Mouse (Mus musculus) adrenal gland, postnatal 36 days (tissue): Measurements from ENCODE around the gene Maml3. TPM values are rescaled to one million over a fixed set of nuclear protein-coding genes. Genes with fewer than 3 reads are reported as not detected.

Source experiments
- DNase-seq, 2 experiments: peaks; one replicate each; pipeline ENCODE4 v3.0.0; 2021; ENCODE audit warnings: mixed read lengths in 1 of 2
- total RNA-seq, 2 experiments: library from RNA; stranded (reverse); gene quantifications; 2 replicates each; pipeline ENCODE4 v1.2.3; 2021

The Maml3 gene
- total RNA-seq, 2 experiments from 2014 or later: 7.6 to 9.9 TPM

DNA sequence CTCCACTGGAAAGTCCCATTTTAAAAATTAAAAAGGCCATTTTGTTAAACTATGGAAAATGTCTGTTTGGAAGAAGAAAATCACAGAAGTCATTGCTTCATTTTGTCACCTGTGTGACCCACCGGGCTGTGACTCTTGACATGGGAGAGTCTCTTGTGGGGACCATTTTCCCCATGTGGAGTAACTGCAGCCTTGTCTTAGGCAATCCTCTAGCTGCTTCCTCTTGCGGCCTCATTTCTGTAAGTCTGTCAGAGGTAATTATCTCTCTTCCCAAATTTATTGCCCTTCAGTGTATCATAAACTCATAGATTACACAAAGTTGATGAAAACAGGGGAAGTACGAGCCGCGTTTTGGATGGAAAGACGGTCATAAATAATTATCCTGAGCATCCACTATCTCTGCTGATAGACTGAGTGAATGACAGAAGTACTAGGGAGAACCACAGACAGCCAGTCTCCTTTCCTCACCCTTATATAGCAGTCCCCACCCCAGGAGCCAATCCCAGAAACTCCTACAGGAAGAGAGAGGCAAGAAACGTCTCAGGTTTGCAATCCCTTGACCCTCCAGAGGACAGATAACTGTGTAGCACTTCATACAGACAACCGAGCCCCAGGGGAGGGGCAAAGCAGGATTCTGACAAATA, 14.5 kb downstream of the Maml3 start:
- no peak for DNase-seq

- DNase-seq: peak; percentile 97 to 99
Observed at GRCm38 (mm10) chr3:52088458-52089341, 16.2 kb downstream of the Maml3 start.

DNA sequence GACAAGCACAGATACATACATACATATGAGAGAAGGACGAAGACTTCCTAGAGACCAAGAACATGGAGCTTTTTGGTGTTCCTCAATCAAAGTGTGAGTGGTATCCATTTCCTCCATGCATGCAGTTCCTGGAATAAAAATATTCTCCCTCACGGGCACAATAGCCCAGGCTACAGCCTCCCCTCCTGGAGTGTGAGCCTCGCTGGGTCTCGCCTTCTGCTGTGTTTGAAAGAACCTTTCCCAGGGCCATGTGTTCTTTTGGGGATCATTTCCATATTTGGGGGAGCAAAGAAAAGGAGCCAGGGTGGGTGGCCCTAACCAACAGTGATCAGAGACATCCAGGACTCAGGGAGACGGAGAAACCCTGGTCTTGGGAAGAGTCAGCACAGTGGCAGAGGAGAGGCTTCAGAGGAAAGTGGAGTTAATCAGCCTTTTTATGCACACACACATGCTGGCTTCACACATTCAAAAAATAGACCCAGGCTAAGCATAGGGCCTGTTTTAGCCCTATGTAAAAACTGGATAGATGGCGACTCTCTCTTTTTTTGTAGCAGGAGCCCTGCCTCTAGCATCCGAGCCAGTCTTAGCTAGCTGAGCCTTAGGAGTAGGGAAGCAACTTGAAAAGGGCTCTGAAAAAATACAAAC, 17.1 kb downstream of the Maml3 start:
- DNase-seq: no peak

DNA sequence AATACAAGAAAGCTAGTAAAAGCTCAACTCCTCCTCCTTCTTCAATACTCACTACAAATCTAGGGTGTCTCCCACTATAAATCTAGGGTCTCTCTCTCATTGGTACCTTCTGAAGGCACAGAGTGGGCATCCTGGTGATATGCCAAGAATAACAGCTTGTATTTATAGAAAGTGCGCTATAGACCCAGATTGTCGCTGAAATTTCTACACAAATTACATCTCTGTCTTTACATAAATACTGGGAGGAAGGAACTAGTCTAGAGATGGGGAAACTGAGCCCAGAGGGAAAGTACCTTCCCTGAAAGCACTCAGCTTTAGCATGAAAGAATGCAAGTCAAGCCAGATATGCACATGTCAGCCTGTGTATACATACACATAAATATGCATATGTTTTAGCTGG, 26.1 kb downstream of the Maml3 start:
- no peak for DNase-seq

- no peak for DNase-seq
Observed at GRCm38 (mm10) chr3:52073959-52074358, 30.9 kb downstream of the Maml3 start.

DNA sequence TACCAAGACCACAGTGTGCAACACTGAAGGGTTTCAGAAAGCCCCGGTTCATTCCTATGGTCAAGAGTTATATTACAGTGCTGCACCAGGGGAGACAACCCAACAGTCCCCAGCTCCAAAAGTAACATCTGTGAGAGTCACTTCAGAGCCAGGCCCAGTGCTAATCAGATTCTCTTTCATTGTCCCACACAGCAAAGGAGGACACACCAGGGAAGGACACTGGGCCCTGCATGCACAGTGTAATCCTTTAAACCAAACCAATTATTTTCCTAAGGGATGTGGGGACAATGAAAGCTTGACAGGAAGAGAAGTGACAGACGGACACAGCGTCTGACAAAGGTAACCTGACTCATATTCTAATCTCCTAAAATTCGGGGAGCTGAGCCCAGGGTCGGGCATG, 32.9 kb downstream of the Maml3 start:
- DNase-seq: no peak

- no peak for DNase-seq
Observed at GRCm38 (mm10) chr3:52070163-52070478, 34.8 kb downstream of the Maml3 start.

- DNase-seq: peak; percentile 81 to 82
Observed at GRCm38 (mm10) chr3:52069304-52070162, 35.3 kb downstream of the Maml3 start.

DNA sequence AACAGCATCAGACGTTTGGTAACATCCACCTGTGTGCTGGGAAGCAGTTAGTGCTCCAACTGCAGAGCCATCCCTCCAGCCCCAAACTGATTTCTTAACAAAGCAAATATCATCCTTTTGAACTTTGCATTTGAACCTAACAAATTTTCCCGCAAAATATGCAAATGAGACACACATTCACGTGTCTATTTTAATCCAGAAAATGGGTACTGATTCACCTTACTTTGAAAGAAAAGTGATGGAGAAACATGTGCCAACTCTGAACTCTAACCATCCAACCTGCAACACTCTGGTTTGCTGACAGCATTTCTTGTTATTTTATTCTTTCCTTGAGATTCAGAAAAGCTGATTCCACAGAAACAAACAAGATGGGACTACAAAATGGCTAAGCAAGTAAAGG, 36.0 kb downstream of the Maml3 start:
- no peak for DNase-seq

GRCm38 (mm10) chr3:52067181-52067580, 37.7 kb downstream of the Maml3 start:
- DNase-seq: no peak

- no peak for DNase-seq
Observed at GRCm38 (mm10) chr3:52066142-52066541, 38.7 kb downstream of the Maml3 start.

GRCm38 (mm10) chr3:52063261-52063655, 41.6 kb downstream of the Maml3 start:
- DNase-seq: no peak

- DNase-seq: no peak
Observed at GRCm38 (mm10) chr3:52062389-52063260, 42.3 kb downstream of the Maml3 start.

- no peak for DNase-seq
Observed at GRCm38 (mm10) chr3:52061472-52062388, 43.1 kb downstream of the Maml3 start.

DNA sequence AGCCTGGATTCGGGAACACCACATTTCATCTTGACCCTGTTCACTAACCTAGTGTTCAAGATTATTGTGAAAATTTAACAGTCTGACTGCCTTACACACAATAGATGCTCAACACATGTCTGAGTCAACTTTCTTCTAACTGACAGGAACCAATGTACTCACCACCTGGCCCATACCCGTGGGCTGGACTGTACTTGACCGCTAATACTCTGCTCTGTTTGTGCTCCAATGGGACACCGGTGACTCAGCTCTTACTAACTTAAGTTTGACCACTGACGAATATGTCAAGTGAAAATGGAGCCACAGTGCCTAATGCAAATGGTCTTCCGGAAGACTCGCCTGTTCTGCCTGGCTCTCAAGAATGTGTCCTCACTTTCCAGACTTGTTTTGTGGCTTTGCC, 44.0 kb downstream of the Maml3 start:
- no peak for DNase-seq

- DNase-seq: no peak
Observed at GRCm38 (mm10) chr3:52051801-52052200, 53.1 kb downstream of the Maml3 start.

DNA sequence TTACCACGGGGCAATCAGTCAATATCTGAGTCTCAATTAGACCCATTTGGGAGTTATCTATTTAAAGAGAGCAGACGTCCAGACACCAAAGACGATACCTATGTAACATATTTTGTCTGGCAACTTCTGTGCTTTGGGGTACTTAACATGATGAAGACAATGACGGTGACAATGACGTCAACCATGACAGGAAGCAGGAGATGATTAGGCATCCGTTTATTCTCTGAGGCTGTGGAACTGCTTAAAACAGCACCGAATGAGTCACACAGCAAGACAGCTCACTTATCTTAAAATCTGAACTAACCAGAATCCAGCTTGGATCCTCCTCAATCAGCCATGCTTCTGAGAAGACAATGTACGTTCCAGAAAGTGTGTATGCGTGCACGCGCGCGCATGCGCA, 56.8 kb downstream of the Maml3 start:
- peak in 1 of 2 experiments; percentile 35 for DNase-seq

GRCm38 (mm10) chr3:52047537-52047936, 57.3 kb downstream of the Maml3 start:
- peak in 1 of 2 experiments; percentile 36 for DNase-seq

DNA sequence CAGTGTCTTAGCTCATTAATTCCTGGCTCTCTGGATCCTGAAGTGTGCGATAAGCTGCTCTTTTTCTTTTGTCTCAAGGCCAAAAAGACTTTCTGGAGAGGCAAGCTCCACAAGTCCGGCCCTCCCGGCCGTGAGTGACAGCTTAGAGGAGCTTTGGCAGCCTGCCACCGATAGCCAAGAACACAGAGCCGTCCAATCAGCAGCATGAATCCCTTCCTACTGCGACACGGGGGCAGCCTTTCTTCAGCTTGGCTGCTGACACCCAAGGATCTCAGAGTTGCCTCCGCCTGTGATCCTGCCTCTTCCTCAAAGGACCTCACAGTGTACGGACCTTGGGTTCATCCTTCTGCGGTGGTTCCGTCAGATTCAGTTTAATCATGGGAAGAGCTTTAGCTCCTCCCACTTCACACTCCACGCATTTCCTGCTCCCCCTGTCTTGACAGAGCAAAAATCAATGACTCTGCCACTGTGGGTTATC, 57.9 kb downstream of the Maml3 start:
- peak; percentile 96 to 97 for DNase-seq
